Mouse (Mus musculus) urinary bladder, postnatal 10 days (tissue): ENCODE measurements around the gene Elf4.
"Not testable (repeated sequence)": the region's sequence is repeated elsewhere in the genome, so short reads cannot be mapped to it uniquely, and the experiment has no call there.

Experiments used
- DNase-seq: peaks from one replicate; pipeline ENCODE4 v3.0.0; 2022; ENCODE audit warnings: low spot score

Elf4 gene

GRCm38 (mm10) chrX:48436082-48436481, 26.9 kb downstream of the Elf4 start:
- not testable (repeated sequence) for DNase-seq

GRCm38 (mm10) chrX:48435477-48435900, 27.4 kb downstream of the Elf4 start:
- no peak for DNase-seq

GRCm38 (mm10) chrX:48434251-48434650, 28.7 kb downstream of the Elf4 start:
- DNase-seq, result no peak

GRCm38 (mm10) chrX:48433527-48433899, 29.4 kb downstream of the Elf4 start:
- no peak for DNase-seq

- no peak for DNase-seq
Observed at GRCm38 (mm10) chrX:48432599-48433526, 30.1 kb downstream of the Elf4 start.

- no peak for DNase-seq
Observed at GRCm38 (mm10) chrX:48429538-48429937, 33.4 kb downstream of the Elf4 start.

GRCm38 (mm10) chrX:48429100-48429499, 33.8 kb downstream of the Elf4 start:
- DNase-seq, result no peak

GRCm38 (mm10) chrX:48428642-48429041, 34.3 kb downstream of the Elf4 start:
- DNase-seq, result no peak

- DNase-seq, result no peak
Observed at GRCm38 (mm10) chrX:48428241-48428640, 34.7 kb downstream of the Elf4 start.

- DNase-seq, result no peak
Observed at GRCm38 (mm10) chrX:48425280-48425679, 37.7 kb downstream of the Elf4 start.

- no peak for DNase-seq
Observed at GRCm38 (mm10) chrX:48424583-48424982, 38.3 kb downstream of the Elf4 start.

GRCm38 (mm10) chrX:48423671-48424070, 39.3 kb downstream of the Elf4 start:
- DNase-seq, result no peak

GRCm38 (mm10) chrX:48422986-48423385, 39.9 kb downstream of the Elf4 start:
- peak; percentile 23 for DNase-seq

GRCm38 (mm10) chrX:48418417-48418816, 44.5 kb downstream of the Elf4 start:
- no peak for DNase-seq

- DNase-seq, result no peak
Observed at GRCm38 (mm10) chrX:48414291-48414690, 48.6 kb downstream of the Elf4 start.

GRCm38 (mm10) chrX:48412629-48413028, 50.3 kb downstream of the Elf4 start:
- no peak for DNase-seq

GRCm38 (mm10) chrX:48410388-48410776, 52.5 kb downstream of the Elf4 start:
- no peak for DNase-seq

- peak; percentile 58 for DNase-seq
Observed at GRCm38 (mm10) chrX:48409611-48410387, 53.1 kb downstream of the Elf4 start.

GRCm38 (mm10) chrX:48405141-48405540, 57.8 kb downstream of the Elf4 start:
- DNase-seq, result no peak

GRCm38 (mm10) chrX:48399994-48400393, 62.9 kb downstream of the Elf4 start:
- no peak for DNase-seq

GRCm38 (mm10) chrX:48389380-48389779, 73.6 kb downstream of the Elf4 start:
- DNase-seq, result no peak

- DNase-seq, result no peak
Observed at GRCm38 (mm10) chrX:48385927-48386326, 77.0 kb downstream of the Elf4 start.

- no peak for DNase-seq
Observed at GRCm38 (mm10) chrX:48383643-48384042, 79.3 kb downstream of the Elf4 start.
